Mouse (Mus musculus) limb, embryonic 12.5 days (tissue): ENCODE results near the gene Tbc1d10a. TPM values are rescaled to one million over a fixed set of nuclear protein-coding genes. Genes with fewer than 3 reads are reported as not detected.

ENCODE experiments used
- ATAC-seq: fragments of 200-750 bp; cut with Nextera tagmentation; 2 replicates; pipeline ENCODE4 v1.8.0; 2017; ENCODE audit warnings: low read depth, moderate TSS enrichment; ENCODE audit not compliant: insufficient number of reproducible peaks, insufficient read depth, low FRiP score, low TSS enrichment
- H3K27ac ChIP-seq: fragments of 300-500 bp; sonication (generic); 2 replicates; pipeline ENCODE4 v1.5.1; 2016; ENCODE audit warnings: mild to moderate bottlenecking, moderate library complexity
- H3K27me3 ChIP-seq: fragments of 300-500 bp; sonication (generic); 2 replicates; pipeline ENCODE4 v1.6.1; 2016; ENCODE audit warnings: mild to moderate bottlenecking, moderate library complexity
- H3K36me3 ChIP-seq: fragments of 300-500 bp; sonication (generic); 2 replicates; pipeline ENCODE4 v1.6.1; 2016; ENCODE audit warnings: mild to moderate bottlenecking, moderate library complexity
- H3K4me1 ChIP-seq: fragments of 300-500 bp; sonication (generic); replicated peaks from 2 replicates; pipeline ENCODE4 v1.6.1; 2016
- H3K4me2 ChIP-seq: fragments of 300-500 bp; sonication (generic); 2 replicates; pipeline ENCODE4 v1.6.1; 2016; ENCODE audit warnings: mild to moderate bottlenecking, moderate library complexity
- H3K4me3 ChIP-seq: fragments of 300-500 bp; sonication (generic); replicated peaks from 2 replicates; pipeline ENCODE4 v1.5.1; 2016; ENCODE audit warnings: mild to moderate bottlenecking
- H3K9ac ChIP-seq: fragments of 300-500 bp; sonication (generic); replicated peaks from 2 replicates; pipeline ENCODE4 v1.6.1; 2016; ENCODE audit warnings: mild to moderate bottlenecking, moderate library complexity
- H3K9me3 ChIP-seq: fragments of 300-500 bp; sonication (generic); 2 replicates; pipeline ENCODE4 v1.6.1; 2016; ENCODE audit warnings: mild to moderate bottlenecking, moderate library complexity
- WGBS: fragments of 180-500 bp; shearing (Covaris S2); methylation state at CpG from one replicate; pipeline ENCODE4 v1.1.7; 2016; 5-methylcytosine and 5-hydroxymethylcytosine counted together
- microRNA-seq: library from miRNA; unstranded; fragments of <30 nt; microRNA quantifications from one replicate; pipeline ENCODE4, GENCODE M21; 2017
- polyA plus RNA-seq: library from polyadenylated mRNA; unstranded; fragments of >200 nt; fragmentation: Nextera tagmentation; extraction: Ambion mirVana; gene quantifications from 2 replicates; pipeline ENCODE4 v1.2.1, GENCODE M21; 2016

The Tbc1d10a gene
- polyA plus RNA-seq, 1 experiment from 2014 or later = 36.8 TPM

DNA sequence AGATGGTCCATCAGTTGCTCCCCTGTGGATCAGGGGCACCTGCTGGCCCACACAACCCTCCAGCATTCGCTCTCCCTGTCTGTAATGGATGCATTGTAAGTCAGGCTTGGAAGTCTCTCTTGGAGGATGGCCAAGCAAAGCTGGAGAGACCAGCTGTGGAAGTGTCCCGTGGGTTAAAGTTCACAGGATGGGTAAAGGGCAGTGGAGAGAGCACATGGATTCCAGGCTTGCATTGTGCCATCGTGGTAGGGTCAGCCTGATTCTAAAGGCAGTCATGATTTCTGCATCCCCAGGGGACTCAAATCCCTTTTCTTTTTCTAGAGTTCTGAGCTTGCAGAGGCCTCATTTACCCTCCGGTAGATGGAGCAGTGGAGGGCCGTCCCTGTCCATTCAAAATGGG, 71.2 kb downstream of the Tbc1d10a start:
- Histone ChIP-seq H3K27me3 (no peaks in the 10 kb centered on the region), H3K9ac (no peak overlapping the region), H3K36me3 (no peaks in the 10 kb centered on the region), H3K4me3 (no peak overlapping the region), H3K4me2 (no peak overlapping the region), H3K4me1 (peaks cover 28% of the 10 kb centered on the region), H3K9me3 (no peaks in the 10 kb centered on the region), H3K27ac (no peak overlapping the region)
- no peak for ATAC-seq
- WGBS = 69% methylated on average over 5 of the region's 5 CpGs

- Histone ChIP-seq H3K4me2 (peak overlapping the region; percentile 41), H3K9me3 (no peaks in the 10 kb centered on the region), H3K4me1 (peaks cover 36% of the 10 kb centered on the region), H3K4me3 (no peak overlapping the region), H3K9ac (no peak overlapping the region), H3K27ac (no peak overlapping the region), H3K36me3 (no peaks in the 10 kb centered on the region), H3K27me3 (0 out of 2 replicates have a peak, but pooled peaks cover 1% of the 10 kb centered on the region)
- 0 out of 2 replicates have a peak, but pooled peaks have one; percentile 32 for ATAC-seq
- WGBS = under 1% methylated on average over 7 of the region's 7 CpGs
These were observed 72.1 kb downstream of the Tbc1d10a start for GRCm38 (mm10) chr11:4258657-4259082.

- Histone ChIP-seq H3K9me3 (no peaks in the 10 kb centered on the region), H3K9ac (no peak overlapping the region), H3K4me1 (peaks cover 36% of the 10 kb centered on the region), H3K4me2 (peak overlapping the region; percentile 33), H3K27ac (peak overlapping the region; percentile 23; the same call in 1 of the 2 replicates), H3K27me3 (peaks cover 20% of the 10 kb centered on the region), H3K36me3 (no peaks in the 10 kb centered on the region), H3K4me3 (no peak overlapping the region)
- 39% methylated on average over 14 of the region's 14 CpGs for WGBS
- no peak for ATAC-seq
These were observed 74.0 kb downstream of the Tbc1d10a start for GRCm38 (mm10) chr11:4260463-4261187.

DNA sequence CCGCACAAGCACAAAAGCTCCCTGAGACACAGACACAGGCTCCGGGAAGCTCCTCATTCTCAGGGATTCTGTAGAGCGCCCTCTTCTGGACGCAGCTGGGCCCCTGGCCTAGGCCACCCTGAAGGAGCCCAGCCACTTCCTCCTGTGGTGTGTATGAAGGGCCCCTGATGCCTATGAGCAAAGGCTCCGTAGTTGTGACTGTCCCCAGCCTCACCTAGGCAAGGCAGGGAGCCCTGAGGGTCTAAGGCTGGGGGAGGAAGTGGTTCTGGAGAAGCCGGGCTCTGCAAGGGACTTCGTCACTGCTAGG, 74.6 kb downstream of the Tbc1d10a start:
- Histone ChIP-seq H3K27ac (peak overlapping the region; percentile 23; the same call in 1 of the 2 replicates), H3K4me3 (no peak overlapping the region), H3K4me2 (0 out of 2 replicates have a peak overlapping the region, but pooled peaks have one; percentile 33), H3K36me3 (no peaks in the 10 kb centered on the region), H3K9ac (no peak overlapping the region), H3K9me3 (no peaks in the 10 kb centered on the region), H3K4me1 (peaks cover 39% of the 10 kb centered on the region), H3K27me3 (peaks cover 25% of the 10 kb centered on the region)
- WGBS = 58% methylated on average over 7 of the region's 7 CpGs
- ATAC-seq = no peak

DNA sequence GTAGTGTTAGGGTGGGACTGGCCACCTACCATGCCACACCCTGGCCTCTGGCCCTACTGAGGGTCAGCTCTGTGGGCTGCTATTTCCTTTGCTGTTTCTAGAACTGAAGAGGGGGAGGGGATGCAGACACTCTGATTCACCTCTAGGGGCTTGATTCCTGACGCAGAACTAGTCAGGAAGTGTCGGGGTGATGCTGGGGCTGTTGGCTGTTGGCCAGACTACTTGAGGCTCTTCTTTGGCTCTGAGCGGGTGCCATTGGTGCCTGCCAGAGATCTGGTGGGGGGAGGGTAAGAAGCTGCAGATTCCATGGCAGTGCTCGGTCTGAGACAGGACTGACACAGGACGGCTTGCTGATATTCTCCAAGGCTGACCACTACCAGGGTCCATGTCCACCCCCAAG, 75.4 kb downstream of the Tbc1d10a start:
- Histone ChIP-seq H3K9ac (no peak overlapping the region), H3K4me3 (no peak overlapping the region), H3K27me3 (peaks cover 33% of the 10 kb centered on the region), H3K36me3 (no peaks in the 10 kb centered on the region), H3K9me3 (no peaks in the 10 kb centered on the region), H3K4me1 (peaks cover 42% of the 10 kb centered on the region), H3K4me2 (no peak overlapping the region), H3K27ac (no peak overlapping the region)
- ATAC-seq = no peak
- WGBS = 34% methylated on average over 5 of the region's 5 CpGs

DNA sequence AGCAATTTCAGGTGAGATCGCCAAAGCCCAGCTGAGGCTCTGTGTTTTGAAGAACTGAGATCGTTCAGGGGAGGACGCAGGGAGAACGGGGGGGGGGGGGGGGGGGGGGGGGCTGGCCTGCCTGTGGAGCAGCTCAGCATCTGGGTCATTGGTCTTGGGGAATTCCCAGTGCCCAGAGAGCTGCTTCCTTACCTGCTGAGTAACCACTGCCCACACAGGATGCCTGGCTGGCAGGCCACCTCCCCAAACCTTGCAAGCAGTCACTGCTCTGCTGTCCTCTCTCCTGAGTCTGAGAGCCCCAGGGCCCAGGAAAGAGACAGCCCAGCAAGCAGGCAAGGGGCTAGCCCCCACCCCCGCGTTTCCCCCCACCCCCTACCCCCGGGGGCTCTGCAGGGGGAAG, 76.3 kb downstream of the Tbc1d10a start:
- ATAC-seq = no peak
- 22% methylated on average over 7 of the region's 7 CpGs for WGBS
- Histone ChIP-seq H3K9me3 (no peaks in the 10 kb centered on the region), H3K27ac (no peak overlapping the region), H3K9ac (no peak overlapping the region), H3K4me2 (no peak overlapping the region), H3K36me3 (no peaks in the 10 kb centered on the region), H3K4me3 (no peak overlapping the region), H3K27me3 (peaks cover 42% of the 10 kb centered on the region), H3K4me1 (peaks cover 46% of the 10 kb centered on the region)

DNA sequence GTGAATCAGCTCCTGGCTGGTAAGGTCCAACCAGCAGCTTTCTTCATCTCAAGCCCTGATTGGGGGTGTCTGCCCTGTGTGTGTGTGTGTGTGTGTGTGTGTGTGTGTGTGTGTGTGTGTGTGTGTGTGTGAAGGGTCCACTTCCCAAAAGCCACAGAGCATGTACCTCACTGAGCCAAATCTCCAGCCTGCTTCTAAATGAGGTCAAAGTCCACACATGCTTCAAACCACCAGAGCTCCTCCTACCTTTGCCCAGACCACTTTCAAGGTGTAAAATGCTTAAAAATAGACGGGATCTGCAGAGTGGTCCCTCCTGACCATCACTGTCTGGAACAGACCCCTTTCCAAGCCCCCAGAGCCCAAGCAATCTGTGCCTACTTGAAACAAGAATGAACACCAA, 76.7 kb downstream of the Tbc1d10a start:
- 26% methylated on average over 1 of the region's 1 CpGs for WGBS
- Histone ChIP-seq H3K9ac (no peak overlapping the region), H3K27ac (no peak overlapping the region), H3K27me3 (peaks cover 46% of the 10 kb centered on the region), H3K4me2 (no peak overlapping the region), H3K9me3 (no peaks in the 10 kb centered on the region), H3K4me1 (peaks cover 46% of the 10 kb centered on the region), H3K36me3 (no peaks in the 10 kb centered on the region), H3K4me3 (no peak overlapping the region)
- ATAC-seq = no peak

- no peak overlapping the region for H3K4me3 ChIP-seq
- no peak overlapping the region for H3K27ac ChIP-seq
- H3K4me2 ChIP-seq = no peak overlapping the region
- ATAC-seq = no peak
- H3K9me3 ChIP-seq = no peaks in the 10 kb centered on the region
- peaks cover 54% of the 10 kb centered on the region for H3K27me3 ChIP-seq
- WGBS = 65% methylated on average over 7 of the region's 7 CpGs
- H3K4me1 ChIP-seq = peaks cover 46% of the 10 kb centered on the region
- H3K9ac ChIP-seq = no peak overlapping the region
- no peaks in the 10 kb centered on the region for H3K36me3 ChIP-seq
These were observed 77.5 kb downstream of the Tbc1d10a start for GRCm38 (mm10) chr11:4264066-4264465.

Small RNA genes within 50 kb of the gene (microRNA-seq; reads per million reads assigned to microRNA genes)
- gene Mir3060 = 6.7 reads per million, percentile 20 among the genes with 10 or more reads in this experiment

Other genes with a start within 250 kb of the Tbc1d10a start
- 85.6 and 85.7 TPM in 2 replicates for gene Pes1, start 222.8 kb upstream of the Tbc1d10a start, polyA plus RNA-seq
- not detected in 2 replicates for gene 4930556J24Rik, start 210.0 kb upstream of the Tbc1d10a start, polyA plus RNA-seq
- gene Gal3st1, start 203.2 kb upstream of the Tbc1d10a start, polyA plus RNA-seq = 4.4 and 5.4 TPM in 2 replicates
- not detected in 2 replicates for gene Sec14l4, start 155.3 kb upstream of the Tbc1d10a start, polyA plus RNA-seq
- gene Sec14l3, start 121.9 kb upstream of the Tbc1d10a start, polyA plus RNA-seq = not detected in 2 replicates
- gene Mtfp1, start 91.3 kb upstream of the Tbc1d10a start, polyA plus RNA-seq = 8.7 TPM in 2 replicates
- gene Sec14l2, start 63.4 kb upstream of the Tbc1d10a start, polyA plus RNA-seq = 3.2 and 3.3 TPM in 2 replicates
- gene Rnf215, start 51.6 kb upstream of the Tbc1d10a start, polyA plus RNA-seq = 36.6 and 39.5 TPM in 2 replicates
- gene Ccdc157, start 26.5 kb upstream of the Tbc1d10a start, polyA plus RNA-seq = 9.4 and 10.1 TPM in 2 replicates
- 71.4 and 78.8 TPM in 2 replicates for gene Sf3a1, start 26.4 kb upstream of the Tbc1d10a start, polyA plus RNA-seq
- gene Castor1, start 31.4 kb downstream of the Tbc1d10a start, polyA plus RNA-seq = 2.3 and 2.7 TPM in 2 replicates
- not detected in 2 replicates for gene Osm, start 49.6 kb downstream of the Tbc1d10a start, polyA plus RNA-seq
- 0.05 and 0.06 TPM in 2 replicates for gene Lif, start 70.8 kb downstream of the Tbc1d10a start, polyA plus RNA-seq